Mouse (Mus musculus): ENCODE measurements at regions not wholly inside any gene's neighbourhood (a gene's known extent, or its start where the extent isn't known, plus 50 kb on each side); places are given as distances from the start of the nearest gene placed in this dataset.
"Not testable (repeated sequence)": the region's sequence is repeated elsewhere in the genome, so short reads cannot be mapped to it uniquely, and the experiment has no call there.

DNA sequence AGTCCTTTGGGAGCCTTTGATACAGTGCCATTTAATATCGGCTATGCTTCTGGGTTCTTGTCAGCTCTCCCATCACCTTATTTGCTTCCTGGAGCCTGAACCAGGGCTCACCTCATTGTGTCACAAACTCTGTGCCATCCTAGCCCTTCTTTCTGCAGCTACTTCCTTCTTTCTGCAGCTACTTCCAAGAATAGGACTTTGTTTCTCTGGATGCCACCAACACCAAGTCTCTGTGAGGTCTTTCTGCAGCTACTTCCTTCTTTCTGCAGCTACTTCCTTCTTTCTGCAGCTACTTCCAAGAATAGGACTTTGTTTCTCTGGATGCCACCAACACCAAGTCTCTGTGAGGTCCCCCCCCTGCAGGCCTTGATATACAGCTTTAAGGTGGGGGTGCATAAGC lies 107.8 kb downstream of the Adra2a start:
- H3K9me3 ChIP-seq (replicated peaks); H3K27me3 ChIP-seq; H3K36me3 ChIP-seq (ENCODE audit: poor library complexity, severe bottlenecking); H3K27ac ChIP-seq; H3K4me2 ChIP-seq; H3K4me1 ChIP-seq; ATAC-seq; H3K4me3 ChIP-seq; H3K9ac ChIP-seq: not testable (repeated sequence)
- WGBS: 97% methylated on average over 1 of the region's 1 CpGs

DNA sequence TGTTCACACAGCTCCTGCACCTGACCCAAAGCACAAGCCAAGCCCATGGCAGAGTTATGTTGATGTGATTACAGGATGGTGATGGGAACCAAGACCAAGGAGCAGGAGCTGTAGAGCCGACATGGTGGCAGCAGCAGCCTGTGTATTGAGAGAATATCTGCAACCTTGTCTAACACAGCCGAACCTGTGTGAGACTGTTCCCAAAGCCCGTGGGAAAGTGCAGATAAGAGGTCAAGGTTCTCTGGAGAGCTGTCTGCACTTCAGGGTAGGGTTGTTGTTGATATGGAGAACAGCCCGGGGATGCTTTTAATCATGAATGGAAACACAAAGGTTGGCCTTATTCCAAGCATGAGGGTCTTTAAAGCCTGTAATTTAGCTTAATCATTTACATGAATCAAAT lies 110.4 kb downstream of the Adra2a start:
- no peaks in the 10 kb centered on the region for H3K4me1 ChIP-seq
- no peak overlapping the region for H3K27ac ChIP-seq
- H3K27me3 ChIP-seq: no peaks in the 10 kb centered on the region
- H3K9me3 ChIP-seq (replicated peaks): no peaks in the 10 kb centered on the region
- no peaks in the 10 kb centered on the region for H3K36me3 ChIP-seq (ENCODE audit: poor library complexity, severe bottlenecking)
- no peak overlapping the region for H3K4me3 ChIP-seq
- no peak overlapping the region for H3K9ac ChIP-seq
- no peak for ATAC-seq
- 70% methylated on average over 4 of the region's 4 CpGs for WGBS
- H3K4me2 ChIP-seq: no peak overlapping the region

DNA sequence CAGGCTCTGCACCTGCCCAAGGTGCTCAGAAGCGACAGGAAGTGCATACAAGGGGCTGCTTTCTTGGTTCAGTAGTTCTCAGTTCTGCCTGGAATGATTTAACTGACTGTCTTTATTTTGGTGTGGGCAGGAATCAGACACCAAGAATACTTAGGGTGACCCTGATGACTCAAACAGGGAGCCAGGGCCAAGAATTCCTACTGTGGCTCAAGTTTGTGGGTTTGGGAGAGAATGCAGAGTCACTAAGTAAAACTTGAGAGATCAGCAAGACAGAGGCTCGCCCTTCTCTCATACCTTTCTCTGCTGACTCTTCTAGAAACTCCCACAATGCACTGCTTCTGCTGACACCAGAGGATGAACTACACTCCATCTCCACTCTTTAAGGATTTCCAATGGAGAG lies 126.4 kb downstream of the Adra2a start:
- 44% methylated on average over 2 of the region's 2 CpGs for WGBS
- no peak overlapping the region for H3K9ac ChIP-seq
- no peaks in the 10 kb centered on the region for H3K4me1 ChIP-seq
- H3K9me3 ChIP-seq (replicated peaks): no peaks in the 10 kb centered on the region
- no peak overlapping the region for H3K27ac ChIP-seq
- H3K4me3 ChIP-seq: no peak overlapping the region
- H3K27me3 ChIP-seq: peaks cover 3% of the 10 kb centered on the region; the same call in 1 of the 2 replicates
- no peaks in the 10 kb centered on the region for H3K36me3 ChIP-seq (ENCODE audit: poor library complexity, severe bottlenecking)
- no peak for ATAC-seq
- no peak overlapping the region for H3K4me2 ChIP-seq

DNA sequence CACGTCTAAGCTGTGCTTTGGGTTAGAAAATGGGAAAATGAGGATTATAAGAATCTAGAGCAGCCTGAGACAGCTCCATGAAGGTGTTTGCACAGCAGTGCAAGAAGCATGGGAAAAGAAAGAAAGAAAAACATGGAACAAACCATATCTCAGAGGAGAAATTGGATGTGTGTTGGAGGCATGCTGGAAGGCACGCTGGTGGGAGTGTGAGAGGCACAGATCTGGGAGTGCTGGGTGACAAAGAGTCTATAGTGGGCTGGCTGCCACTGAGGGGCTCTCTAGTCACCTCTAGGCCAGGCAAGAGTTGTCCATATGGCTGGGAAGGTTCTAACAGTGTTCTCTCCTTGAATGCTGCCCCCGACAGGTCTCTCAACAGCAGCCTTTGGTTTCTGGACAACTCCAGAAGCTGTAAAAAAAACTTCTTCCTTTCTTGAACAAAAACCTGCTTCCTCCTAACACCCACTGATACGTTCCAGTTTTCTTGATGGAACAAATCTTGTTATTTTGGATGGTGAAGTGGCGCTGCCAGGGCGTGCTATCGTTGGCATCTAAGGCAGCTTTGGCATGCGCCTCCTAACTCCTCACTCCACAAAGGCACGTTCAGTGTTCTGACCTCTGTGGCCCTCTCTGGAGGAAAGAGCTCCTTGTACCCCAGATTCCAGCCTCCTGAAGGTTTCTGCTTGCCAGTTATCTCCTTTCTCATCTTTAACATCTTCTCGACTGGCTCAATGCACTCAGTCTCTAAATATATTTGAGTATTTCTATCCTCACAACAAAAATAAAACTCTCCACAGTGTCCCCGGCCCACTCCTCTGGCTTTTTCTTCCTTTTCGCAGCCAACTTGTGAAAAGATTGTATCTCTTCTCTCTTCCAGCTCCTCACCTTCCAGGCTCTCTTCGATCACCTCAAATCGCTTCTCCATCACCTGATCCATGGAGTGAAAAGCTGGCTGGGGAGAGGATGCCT lies 130.4 kb downstream of the Adra2a start:
- WGBS: 85% methylated on average over 14 of the region's 14 CpGs
- no peak overlapping the region for H3K27ac ChIP-seq
- H3K9me3 ChIP-seq (replicated peaks): no peaks in the 10 kb centered on the region
- H3K4me2 ChIP-seq: no peak overlapping the region
- peaks cover 3% of the 10 kb centered on the region; the same call in 1 of the 2 replicates for H3K27me3 ChIP-seq
- no peak overlapping the region for H3K9ac ChIP-seq
- no peak overlapping the region for H3K4me3 ChIP-seq
- no peaks in the 10 kb centered on the region for H3K36me3 ChIP-seq (ENCODE audit: poor library complexity, severe bottlenecking)
- no peak for ATAC-seq
- no peaks in the 10 kb centered on the region for H3K4me1 ChIP-seq

DNA sequence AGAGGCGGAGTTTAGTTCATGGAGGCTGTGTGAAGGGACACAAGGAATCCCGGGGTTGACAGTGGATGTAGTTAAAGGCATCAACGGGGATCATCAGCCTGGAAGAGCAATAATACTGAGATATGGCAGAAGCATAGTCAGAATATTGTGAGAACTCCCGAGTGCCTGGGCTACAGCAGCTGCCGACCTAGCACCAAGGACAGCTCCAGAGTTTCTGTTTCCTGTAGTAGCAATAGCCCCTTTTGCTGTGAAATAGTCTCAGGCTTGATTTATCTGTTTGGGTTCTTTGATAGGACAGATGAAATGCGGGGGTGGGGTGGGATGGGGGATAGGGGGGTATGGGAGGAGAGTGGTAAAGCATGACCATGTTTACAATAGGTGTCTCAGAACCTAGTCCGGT lies 131.8 kb downstream of the Adra2a start:
- ATAC-seq: no peak
- Histone ChIP-seq H3K9ac (no peak overlapping the region), H3K27me3 (no peaks in the 10 kb centered on the region), H3K36me3 (ENCODE audit: poor library complexity, severe bottlenecking) (no peaks in the 10 kb centered on the region), H3K27ac (no peak overlapping the region), H3K4me3 (no peak overlapping the region), H3K4me1 (no peaks in the 10 kb centered on the region), H3K4me2 (no peak overlapping the region), H3K9me3 (replicated peaks) (no peaks in the 10 kb centered on the region)
- 54% methylated on average over 7 of the region's 7 CpGs for WGBS

DNA sequence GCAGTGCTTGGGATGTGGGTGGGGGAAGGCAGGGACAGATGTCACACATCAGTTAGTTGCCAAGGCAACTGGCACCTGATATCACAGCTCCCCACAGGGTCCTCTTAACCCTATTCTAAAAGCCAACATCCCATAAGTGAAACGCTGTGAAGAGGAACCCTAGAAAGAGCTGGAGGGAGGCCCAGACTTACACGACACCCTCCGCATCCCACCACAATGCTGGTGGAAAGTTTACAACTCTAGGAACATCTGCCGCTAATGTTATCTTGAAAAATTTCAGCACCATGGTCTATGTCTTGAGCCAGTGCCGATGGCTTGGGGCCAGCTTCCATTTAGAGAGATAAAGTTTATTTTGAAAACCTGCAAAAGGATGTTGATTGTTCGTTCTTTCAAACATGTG lies 133.5 kb downstream of the Adra2a start:
- no peaks in the 10 kb centered on the region for H3K36me3 ChIP-seq (ENCODE audit: poor library complexity, severe bottlenecking)
- no peak for ATAC-seq
- H3K4me2 ChIP-seq: no peak overlapping the region
- H3K4me1 ChIP-seq: no peaks in the 10 kb centered on the region
- H3K9me3 ChIP-seq (replicated peaks): no peaks in the 10 kb centered on the region
- 82% methylated on average over 6 of the region's 6 CpGs for WGBS
- H3K4me3 ChIP-seq: no peak overlapping the region
- H3K27me3 ChIP-seq: no peaks in the 10 kb centered on the region
- no peak overlapping the region for H3K27ac ChIP-seq
- H3K9ac ChIP-seq: no peak overlapping the region

DNA sequence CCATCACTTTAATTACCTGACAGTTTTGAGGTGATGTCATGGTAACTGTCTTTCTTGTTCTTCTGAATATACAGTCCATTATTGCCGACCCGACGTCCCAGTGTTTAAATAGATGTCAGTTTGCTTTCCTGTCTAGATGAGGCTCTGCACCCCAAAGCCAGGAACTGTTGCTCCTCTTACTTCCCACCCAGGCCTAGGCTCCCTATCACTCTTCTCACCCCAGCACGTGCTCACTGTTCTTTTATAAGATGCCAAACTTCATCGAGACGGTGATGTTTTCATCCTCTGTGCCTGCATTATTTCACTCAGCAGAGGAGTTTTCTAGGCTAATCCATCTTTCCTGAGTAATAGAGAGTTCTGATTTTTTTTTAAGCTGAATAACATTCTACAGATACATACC lies 156.5 kb downstream of the Adra2a start:
- 73% methylated on average over 6 of the region's 6 CpGs for whole genome bisulfite sequencing
- H3K27me3 ChIP-seq: no peaks in the 10 kb centered on the region
- no peak overlapping the region for H3K4me2 ChIP-seq
- no peak overlapping the region for H3K27ac ChIP-seq
- ATAC-seq: no peak
- no peaks in the 10 kb centered on the region for H3K36me3 ChIP-seq (ENCODE audit: poor library complexity, severe bottlenecking)
- no peaks in the 10 kb centered on the region for H3K9me3 ChIP-seq (replicated peaks)
- no peak overlapping the region for H3K9ac ChIP-seq
- H3K4me1 ChIP-seq: no peaks in the 10 kb centered on the region
- H3K4me3 ChIP-seq: no peak overlapping the region

DNA sequence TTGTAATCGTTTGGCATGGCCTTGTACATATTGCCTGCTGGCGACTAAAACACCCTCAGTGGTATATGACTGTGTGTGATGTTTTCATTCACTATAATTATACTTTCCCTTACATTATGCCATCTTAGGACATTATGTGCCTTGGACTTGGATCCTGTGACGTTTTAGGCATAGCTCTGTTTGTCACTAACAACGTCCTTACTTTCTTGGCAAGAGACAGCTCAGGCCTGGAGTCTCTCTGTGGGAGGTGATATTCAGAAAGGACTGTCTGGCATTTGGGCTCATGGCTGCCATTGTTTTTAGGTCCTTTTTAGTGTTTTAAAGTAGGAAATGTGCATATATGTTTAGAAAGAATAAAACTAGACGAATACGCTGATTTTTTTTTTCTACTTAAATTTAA lies 158.5 kb downstream of the Adra2a start:
- Histone ChIP-seq H3K27me3 (no peaks in the 10 kb centered on the region), H3K4me3 (no peak overlapping the region), H3K36me3 (ENCODE audit: poor library complexity, severe bottlenecking) (no peaks in the 10 kb centered on the region), H3K27ac (no peak overlapping the region), H3K9me3 (replicated peaks) (no peaks in the 10 kb centered on the region), H3K9ac (no peak overlapping the region), H3K4me1 (no peaks in the 10 kb centered on the region), H3K4me2 (no peak overlapping the region)
- no peak for ATAC-seq
- 76% methylated on average over 6 of the region's 6 CpGs for WGBS

DNA sequence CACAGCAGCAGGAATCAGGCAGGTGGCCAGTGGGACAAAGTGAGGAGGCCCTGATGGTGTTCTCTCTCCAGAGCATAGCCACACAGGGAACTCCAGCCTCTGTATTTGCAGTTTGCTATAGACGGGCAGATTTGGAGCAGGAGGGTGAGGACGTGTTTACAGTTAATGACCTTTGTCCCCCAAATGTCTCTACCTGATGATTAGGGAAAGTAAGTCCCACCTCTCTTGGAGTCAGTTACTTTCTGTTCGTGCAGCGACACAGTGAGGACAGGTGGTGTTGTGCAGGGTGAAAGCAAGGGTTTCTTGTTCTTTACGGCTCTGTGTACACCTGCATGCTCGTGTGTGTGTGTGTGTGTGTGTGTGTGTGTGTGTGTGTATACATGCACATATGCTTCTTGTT lies 162.9 kb downstream of the Adra2a start:
- no peaks in the 10 kb centered on the region for H3K4me1 ChIP-seq
- H3K4me3 ChIP-seq: no peak overlapping the region
- no peak overlapping the region for H3K4me2 ChIP-seq
- H3K36me3 ChIP-seq (ENCODE audit: poor library complexity, severe bottlenecking): no peaks in the 10 kb centered on the region
- ATAC-seq: no peak
- no peaks in the 10 kb centered on the region for H3K27me3 ChIP-seq
- H3K27ac ChIP-seq: no peak overlapping the region
- H3K9ac ChIP-seq: no peak overlapping the region
- WGBS: 77% methylated on average over 6 of the region's 6 CpGs
- H3K9me3 ChIP-seq (replicated peaks): no peaks in the 10 kb centered on the region

DNA sequence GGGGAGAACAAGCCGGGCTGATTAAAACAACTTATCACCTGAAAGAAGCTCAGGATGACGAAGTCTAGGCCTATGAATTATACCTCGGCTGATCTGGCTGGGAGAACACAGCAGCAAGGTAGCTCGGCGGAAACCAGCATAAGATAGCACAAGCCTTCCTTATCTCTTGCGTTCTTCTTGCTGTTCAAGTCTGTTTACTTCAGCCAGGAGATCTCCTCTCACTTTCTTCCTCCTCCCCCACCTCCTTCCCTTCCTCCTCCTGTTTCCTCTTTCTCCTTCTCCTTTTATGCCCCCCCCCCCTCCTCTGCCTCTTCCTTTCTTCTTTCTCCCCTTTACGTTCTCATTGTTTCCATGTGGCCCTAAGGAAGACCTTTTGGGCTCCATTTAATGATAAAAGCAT lies 168.2 kb downstream of the Adra2a start:
- no peak overlapping the region for H3K4me2 ChIP-seq
- 88% methylated on average over 7 of the region's 7 CpGs for WGBS

DNA sequence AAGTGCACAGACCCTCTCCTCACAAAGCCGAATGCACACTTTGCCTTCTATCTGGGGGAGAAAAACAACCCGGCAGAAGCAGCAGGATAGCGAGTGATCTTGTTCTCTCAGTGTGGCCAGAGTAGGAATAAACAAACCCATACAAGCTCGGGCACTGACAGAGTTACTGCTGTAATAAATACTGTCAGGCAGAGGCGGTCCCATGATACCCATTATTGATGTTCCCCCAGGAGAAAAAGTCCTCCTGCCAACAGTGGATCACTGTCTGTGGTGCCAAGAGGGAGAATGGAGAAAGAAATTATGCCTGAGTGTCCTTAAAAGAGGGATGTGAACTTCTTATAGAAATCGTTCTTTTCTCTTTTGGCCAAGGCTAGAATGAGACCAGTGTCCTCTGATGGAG lies 200.2 kb downstream of the Adra2a start:
- Histone ChIP-seq H3K4me3 (no peak overlapping the region), H3K9me3 (replicated peaks) (no peaks in the 10 kb centered on the region), H3K36me3 (ENCODE audit: poor library complexity, severe bottlenecking) (no peaks in the 10 kb centered on the region), H3K27ac (no peak overlapping the region), H3K4me1 (no peaks in the 10 kb centered on the region), H3K27me3 (no peaks in the 10 kb centered on the region), H3K4me2 (no peak overlapping the region), H3K9ac (no peak overlapping the region)
- WGBS: 85% methylated on average over 6 of the region's 6 CpGs
- ATAC-seq: no peak

More for the DNA sequence above, 168.2 kb downstream of the Adra2a start:
- no peaks in the 10 kb centered on the region for H3K27me3 ChIP-seq
- no peaks in the 10 kb centered on the region for H3K36me3 ChIP-seq (ENCODE audit: poor library complexity, severe bottlenecking)
- H3K9ac ChIP-seq: no peak overlapping the region
- H3K4me1 ChIP-seq: no peaks in the 10 kb centered on the region
- no peak overlapping the region for H3K4me3 ChIP-seq
- no peaks in the 10 kb centered on the region for H3K9me3 ChIP-seq (replicated peaks)
- H3K27ac ChIP-seq: no peak overlapping the region
- ATAC-seq: no peak

DNA sequence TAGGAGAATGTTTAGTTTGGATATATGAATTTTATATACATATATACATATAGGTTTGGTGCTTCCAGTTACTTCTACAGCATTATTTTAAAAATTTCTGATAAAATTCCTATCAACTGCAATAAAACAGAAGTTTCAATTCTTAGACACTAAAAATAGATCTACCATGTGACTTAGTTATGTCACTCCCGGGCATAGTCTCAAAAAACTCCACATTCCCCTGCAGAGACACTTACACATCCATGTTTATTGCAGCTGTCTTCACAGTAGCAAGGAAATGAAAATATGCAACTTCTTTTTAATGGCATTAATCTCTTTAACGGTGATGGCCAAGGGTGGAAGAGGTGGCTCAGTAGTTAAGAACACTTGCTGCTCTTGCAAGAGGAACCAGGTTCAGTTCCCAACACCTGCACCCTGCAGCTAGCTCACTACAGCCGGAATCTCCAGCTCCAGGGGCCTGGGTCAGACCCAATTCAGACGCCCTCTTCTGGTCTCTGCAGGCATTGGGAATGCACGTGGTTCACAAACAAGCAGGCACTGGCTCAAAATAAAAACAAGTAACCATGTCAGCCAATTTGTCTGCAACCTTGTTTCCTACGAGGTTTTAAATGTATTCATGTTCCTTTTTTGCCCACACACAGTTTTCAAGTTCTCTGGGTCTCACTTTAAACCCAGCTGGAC lies 204.4 kb downstream of the Adra2a start:
- Histone ChIP-seq H3K36me3 (ENCODE audit: poor library complexity, severe bottlenecking) (no peaks in the 10 kb centered on the region), H3K9me3 (replicated peaks) (no peaks in the 10 kb centered on the region), H3K4me3 (no peak overlapping the region), H3K4me1 (no peaks in the 10 kb centered on the region), H3K9ac (no peak overlapping the region), H3K27me3 (no peaks in the 10 kb centered on the region), H3K27ac (no peak overlapping the region), H3K4me2 (no peak overlapping the region)
- 26% methylated on average over 6 of the region's 6 CpGs for WGBS
- ATAC-seq: no peak

All from forebrain, embryonic 13.5 days (tissue).